Mouse (Mus musculus) bone marrow, adult 2 months (tissue): ENCODE measurements around the gene Tbcd.

ENCODE experiments used
- CTCF ChIP-seq: fragments of 200-500 bp; IDR thresholded peaks from 2 replicates; pipeline ENCODE4 v1.5.1; 2011; ENCODE audit warnings: low read length, control low read depth; ENCODE audit not compliant: control insufficient read depth, insufficient read depth
- POLR2A ChIP-seq: fragments of 200-500 bp; IDR thresholded peaks from 2 replicates; pipeline ENCODE4 v1.6.1; 2011; ENCODE audit warnings: low read depth, mild to moderate bottlenecking, control low read depth, low read length, borderline replicate concordance; ENCODE audit not compliant: control insufficient read depth

DNA sequence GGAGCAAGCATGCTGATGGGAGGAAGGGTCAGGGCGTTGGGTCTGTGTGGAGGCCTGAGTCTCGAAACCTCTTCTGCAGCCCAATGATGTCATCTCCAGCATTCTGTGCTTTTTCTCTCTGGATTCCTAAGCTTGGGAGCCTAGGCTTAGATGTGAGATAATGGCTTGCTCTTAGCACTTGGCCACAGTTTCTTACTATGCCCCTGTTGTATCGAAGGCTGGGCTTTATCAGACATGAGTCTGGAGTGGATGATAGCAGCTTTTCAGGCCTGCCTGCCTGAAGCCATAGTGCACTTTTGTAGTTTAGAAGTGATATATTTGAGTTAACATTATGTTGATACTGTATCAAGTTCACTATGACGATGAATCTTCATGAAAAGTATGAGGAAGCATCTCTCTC is 49.8 kb downstream of the Tbcd start:
- TF ChIP-seq CTCF (no peak), POLR2A (no peak)
